Mouse (Mus musculus) lung, postnatal 0 days (tissue): ENCODE measurements around the gene Numa1.

Source experiments
- CTCF ChIP-seq: IDR thresholded peaks from 2 replicates; pipeline ENCODE4 v1.5.1; 2016; ENCODE audit warnings: antibody characterized with exemption, mild to moderate bottlenecking
- EP300 ChIP-seq: IDR thresholded peaks from 2 replicates; pipeline ENCODE4 v1.6.1; 2016; ENCODE audit warnings: antibody characterized with exemption, mild to moderate bottlenecking, control low read depth

- TF ChIP-seq CTCF (peak; percentile 48), EP300 (no peak)
Measured at GRCm38 (mm10) chr7:102034904-102035303, 101.0 kb downstream of the Numa1 start.
